Mouse (Mus musculus): ENCODE results near the gene Kif23.

DNA sequence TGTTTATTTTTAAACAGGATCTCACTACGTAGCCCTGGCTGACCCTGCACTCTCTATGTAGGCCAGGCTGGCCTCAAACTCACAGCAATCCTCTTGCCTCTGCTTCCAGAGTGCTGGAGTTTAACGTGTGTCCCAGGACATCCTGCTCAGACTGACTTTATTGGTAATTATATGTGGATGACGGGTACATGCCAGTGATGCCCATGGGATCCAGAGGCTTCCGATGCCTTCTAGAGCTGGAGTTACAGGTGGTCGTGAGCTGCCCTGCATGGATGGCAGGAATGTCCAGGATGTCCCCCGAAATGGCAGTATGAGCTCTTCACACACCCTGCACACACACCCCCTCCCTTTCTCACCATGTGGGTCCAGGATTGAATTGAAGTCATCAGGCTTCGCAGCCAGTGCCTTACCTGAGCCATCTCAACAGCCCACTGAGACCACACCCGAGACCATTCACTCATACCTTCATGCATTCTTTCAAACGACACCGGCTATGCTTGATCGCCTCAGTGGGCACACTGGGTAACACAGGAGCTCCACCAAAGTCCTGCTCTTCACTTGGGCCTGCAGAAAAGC is 37.7 kb downstream of the Kif23 start:
- TF ChIP-seq CTCF (conservative IDR thresholded peaks at IDR 0.05; ENCODE audit: low read length) = no peak
- no peak for TF ChIP-seq POU5F1 (IDR thresholded peaks at IDR 0.05; ENCODE audit: borderline replicate concordance, low read length)
